Mouse (Mus musculus) liver, embryonic 14.5 days (tissue): ENCODE measurements around the gene 4930404N11Rik.

Experiments
- CTCF ChIP-seq: IDR thresholded peaks from 2 replicates; pipeline ENCODE4 v1.5.1; 2016; ENCODE audit warnings: antibody characterized with exemption, low read depth, control low read depth
- EP300 ChIP-seq: IDR thresholded peaks from 2 replicates; pipeline ENCODE4 v1.6.1; 2016; ENCODE audit warnings: antibody characterized with exemption, low read depth

- TF ChIP-seq CTCF (no peak), EP300 (no peak)
Observed at GRCm38 (mm10) chr10:81403511-81403910, 37.9 kb upstream of the 4930404N11Rik start.
